Mouse (Mus musculus): ENCODE data around the gene Micu1.

Gene Micu1

DNA sequence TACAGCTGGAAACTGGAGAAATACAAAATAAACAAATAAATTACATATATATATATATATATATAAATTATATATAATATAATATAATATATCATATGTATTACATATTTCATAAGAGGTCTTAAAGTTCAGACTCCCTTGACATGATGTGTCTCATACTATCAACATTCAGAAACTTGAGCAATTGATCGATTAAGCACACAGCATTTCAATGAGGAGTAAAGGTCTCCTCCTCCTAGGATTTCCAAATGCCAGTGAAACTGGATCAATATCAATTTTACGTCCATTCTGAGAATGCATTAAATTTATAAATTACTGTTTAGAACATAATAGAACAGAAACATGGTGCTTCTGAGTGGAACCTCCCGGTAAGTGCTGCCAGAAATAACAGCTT is 71.9 kb downstream of the Micu1 start:
- DNase-seq (ENCODE audit: low read depth, low spot score) = no peak

DNA sequence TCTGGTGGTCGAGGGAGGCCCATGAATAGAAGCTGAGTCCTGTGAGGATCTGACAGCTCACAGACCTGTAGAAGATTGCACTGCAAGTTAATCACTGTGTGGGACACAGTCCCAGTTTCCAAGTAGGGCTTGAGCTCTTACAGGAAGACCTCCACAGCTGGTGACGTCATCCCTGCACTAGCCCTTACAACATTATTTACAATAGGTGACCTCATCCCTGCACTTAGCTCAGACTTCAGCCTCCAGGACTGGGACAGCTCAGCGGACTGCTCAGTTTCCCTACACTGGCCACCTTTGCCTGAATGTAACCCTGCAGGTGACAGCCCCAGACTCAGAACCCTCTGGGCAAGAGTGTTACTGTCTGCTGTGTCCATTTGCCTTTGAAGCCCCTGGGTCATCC is 75.0 kb downstream of the Micu1 start:
- no peak for DNase-seq (ENCODE audit: low read depth, low spot score)

GRCm38 (mm10) chr10:59778137-59778710 is 75.9 kb downstream of the Micu1 start:
- DNase-seq (ENCODE audit: low read depth, low spot score) = no peak

- no peak for DNase-seq (ENCODE audit: low read depth, low spot score)
Observed at GRCm38 (mm10) chr10:59780698-59781097, 78.4 kb downstream of the Micu1 start.

GRCm38 (mm10) chr10:59781205-59781931 is 79.1 kb downstream of the Micu1 start:
- no peak for DNase-seq (ENCODE audit: low read depth, low spot score)

- DNase-seq (ENCODE audit: low read depth, low spot score) = no peak
Observed at GRCm38 (mm10) chr10:59784731-59785685, 82.7 kb downstream of the Micu1 start.

- no peak for DNase-seq (ENCODE audit: low read depth, low spot score)
Observed at GRCm38 (mm10) chr10:59786289-59786688, 84.0 kb downstream of the Micu1 start.

GRCm38 (mm10) chr10:59787140-59787800 is 85.0 kb downstream of the Micu1 start:
- no peak for DNase-seq (ENCODE audit: low read depth, low spot score)

DNA sequence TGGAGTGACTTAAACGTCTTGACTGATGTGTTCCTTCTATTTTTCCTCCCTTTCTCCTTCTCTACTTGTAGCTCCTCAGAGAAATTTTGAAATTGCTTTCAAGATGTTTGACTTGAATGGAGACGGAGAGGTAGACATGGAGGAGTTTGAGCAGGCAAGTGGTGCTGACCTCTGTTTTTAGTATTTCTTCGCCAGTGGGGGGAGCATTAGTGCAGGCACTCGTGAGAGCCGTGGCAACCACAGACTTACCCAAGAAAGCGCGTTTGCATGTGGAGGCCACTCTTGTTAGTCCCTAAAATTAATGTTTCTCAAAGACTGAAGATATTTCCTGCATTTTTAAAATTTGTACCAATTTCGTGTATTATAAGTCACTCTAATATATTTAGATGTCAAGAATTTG is 85.6 kb downstream of the Micu1 start:
- no peak for DNase-seq (ENCODE audit: low read depth, low spot score)

GRCm38 (mm10) chr10:59790291-59790929 is 88.1 kb downstream of the Micu1 start:
- no peak for DNase-seq (ENCODE audit: low read depth, low spot score)

DNA sequence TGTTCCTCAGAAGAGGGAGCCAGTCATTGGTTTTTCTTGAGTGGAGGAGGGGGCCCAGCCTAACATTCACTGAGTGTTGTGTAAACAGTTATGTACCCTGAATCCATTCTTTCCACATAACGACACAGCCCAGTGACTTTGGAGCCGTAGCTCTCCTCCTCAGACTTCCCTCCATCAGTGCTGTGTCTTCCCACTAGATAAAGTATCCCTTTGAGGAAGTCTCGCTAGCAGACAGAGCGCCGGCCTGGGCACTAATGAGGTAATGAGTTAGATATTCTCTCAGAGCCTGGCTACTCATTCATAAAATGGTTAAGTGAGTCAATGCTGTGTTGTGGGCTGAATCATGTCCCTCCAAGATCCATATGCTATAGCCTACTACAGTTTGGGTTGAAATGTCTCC is 89.6 kb downstream of the Micu1 start:
- no peak for DNase-seq (ENCODE audit: low read depth, low spot score)

GRCm38 (mm10) chr10:59792575-59793176 is 90.4 kb downstream of the Micu1 start:
- DNase-seq (ENCODE audit: low read depth, low spot score) = no peak

GRCm38 (mm10) chr10:59793454-59793853 is 91.2 kb downstream of the Micu1 start:
- DNase-seq (ENCODE audit: low read depth, low spot score) = no peak

- no peak for DNase-seq (ENCODE audit: low read depth, low spot score)
Observed at GRCm38 (mm10) chr10:59795085-59795484, 92.8 kb downstream of the Micu1 start.

DNA sequence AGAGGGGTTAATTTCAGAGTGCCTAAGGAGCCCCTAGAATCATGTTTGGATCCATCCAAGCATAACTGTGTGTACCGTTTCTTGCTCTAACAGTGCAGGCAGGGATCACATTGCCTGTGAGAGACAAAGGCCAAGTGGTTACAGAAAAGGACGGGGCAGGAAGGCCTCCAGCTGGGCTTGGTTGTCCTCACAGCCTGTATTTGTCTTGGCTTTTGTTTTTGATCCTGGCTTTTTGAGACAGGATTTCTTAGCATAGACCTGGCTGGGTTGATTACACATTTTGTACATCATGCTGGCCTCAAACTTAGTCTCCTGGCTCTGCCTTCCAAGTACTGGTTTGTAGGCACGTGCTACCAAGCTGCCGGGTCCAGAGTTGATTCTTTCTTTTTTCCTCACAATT is 93.6 kb downstream of the Micu1 start:
- DNase-seq (ENCODE audit: low read depth, low spot score) = no peak

DNA sequence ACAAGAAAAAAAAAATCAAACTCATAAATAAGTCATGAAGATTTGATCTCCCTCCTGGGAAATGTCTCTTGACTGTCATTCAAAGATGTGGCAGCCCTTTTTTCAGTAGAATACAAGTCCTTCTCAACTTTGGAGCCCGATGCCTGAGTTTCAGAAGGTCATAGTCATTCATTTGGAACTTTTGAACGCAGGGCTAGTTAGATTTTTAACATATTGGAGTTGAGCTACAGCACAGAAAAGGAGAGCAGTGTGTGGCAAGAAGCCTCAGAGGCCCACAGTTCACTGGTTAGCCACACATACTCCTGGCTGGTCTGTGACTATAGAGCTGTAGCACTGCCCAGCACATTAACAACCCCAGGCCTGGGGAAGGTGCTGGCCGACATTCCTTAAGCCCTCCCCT is 96.1 kb downstream of the Micu1 start:
- no peak for DNase-seq (ENCODE audit: low read depth, low spot score)

- no peak for DNase-seq (ENCODE audit: low read depth, low spot score)
Observed at GRCm38 (mm10) chr10:59799303-59800044, 97.2 kb downstream of the Micu1 start.

- DNase-seq (ENCODE audit: low read depth, low spot score) = no peak
Observed at GRCm38 (mm10) chr10:59800159-59800558, 97.9 kb downstream of the Micu1 start.

DNA sequence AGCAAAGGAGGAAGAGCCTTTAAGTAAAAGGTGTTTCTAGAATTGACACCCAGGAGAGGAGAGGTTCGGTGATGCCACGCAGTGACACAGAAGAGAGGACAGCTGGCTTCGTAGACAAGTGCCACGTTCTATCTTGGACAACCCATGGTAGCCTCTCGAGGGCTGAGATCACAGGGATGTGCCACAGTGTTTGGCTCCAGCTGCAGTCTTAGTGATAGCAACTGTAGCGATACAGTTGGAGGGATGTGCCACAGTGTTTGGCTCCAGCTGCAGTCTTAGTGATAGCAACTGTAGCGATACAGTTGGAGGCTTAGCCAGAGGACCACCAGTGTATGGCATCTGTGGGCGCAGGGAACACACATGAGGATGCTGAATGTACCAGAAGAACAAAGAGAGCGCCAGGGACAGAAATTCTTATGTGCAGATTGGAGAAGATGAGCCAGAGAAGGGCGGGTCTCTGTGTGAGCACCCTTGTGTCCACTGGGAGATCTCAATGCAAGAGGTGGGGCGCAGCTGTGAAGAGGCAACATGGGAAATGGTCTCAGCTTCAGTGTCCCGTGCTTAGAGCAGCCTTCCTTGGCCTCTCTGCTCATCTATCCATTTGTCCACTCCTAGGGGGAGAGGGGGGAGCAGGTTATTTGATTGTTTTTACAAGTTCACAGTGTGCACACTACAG is 98.7 kb downstream of the Micu1 start:
- no peak for DNase-seq (ENCODE audit: low read depth, low spot score)

- DNase-seq (ENCODE audit: low read depth, low spot score) = no peak
Observed at GRCm38 (mm10) chr10:59808677-59809076, 106.4 kb downstream of the Micu1 start.
